Mouse (Mus musculus): Measurements from ENCODE around the gene Gm4737. TPM values are rescaled to one million over a fixed set of nuclear protein-coding genes. Genes with fewer than 3 reads are reported as not detected.
"Not testable (repeated sequence)": the region's sequence is repeated elsewhere in the genome, so short reads cannot be mapped to it uniquely, and the experiment has no call there.

Gm4737 gene
- 4.4 and 5.6 TPM in 2 replicates for polyA plus RNA-seq (2014; fragmentation: Nextera tagmentation; extraction: Ambion mirVana)

DNA sequence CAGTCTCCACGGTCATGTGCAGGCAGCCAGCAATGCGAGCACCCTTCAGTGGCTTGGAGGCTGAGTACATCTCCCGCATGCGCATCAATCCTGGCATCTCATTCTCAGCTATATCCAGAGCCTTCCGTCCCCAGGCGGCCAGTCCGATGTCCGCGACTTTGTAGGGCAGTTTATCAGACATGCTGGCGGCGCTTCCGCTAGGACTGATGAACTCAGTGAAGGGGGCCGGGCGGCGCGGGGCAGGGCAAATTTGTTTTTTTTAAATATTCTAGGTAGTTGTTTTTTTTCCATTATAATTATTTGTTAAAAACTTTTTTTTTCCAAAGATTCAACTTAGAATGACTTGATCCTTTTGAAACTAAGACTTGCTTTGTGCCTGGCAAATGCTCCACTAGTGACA is at the start of gene Gm4737:
Gene Gm4737, minus strand, starts transcription at position 246 of the 400 bp plus-strand sequence.
- not testable (repeated sequence) for DNase-seq; H3K4me1 ChIP-seq (ENCODE audit: insufficient read depth); H3K36me3 ChIP-seq (ENCODE audit: insufficient read depth); H3K4me3 ChIP-seq (ENCODE audit: low read depth, low read length); ATAC-seq (ENCODE audit: insufficient read depth); H3K27me3 ChIP-seq (ENCODE audit: insufficient read depth, low read length); H3K9me3 ChIP-seq (ENCODE audit: low read depth, low read length); H3K4me2 ChIP-seq; H3K27ac ChIP-seq (ENCODE audit: low read depth); H3K9ac ChIP-seq
- WGBS, result 96% methylated on average over 9 of the region's 16 CpGs

DNA sequence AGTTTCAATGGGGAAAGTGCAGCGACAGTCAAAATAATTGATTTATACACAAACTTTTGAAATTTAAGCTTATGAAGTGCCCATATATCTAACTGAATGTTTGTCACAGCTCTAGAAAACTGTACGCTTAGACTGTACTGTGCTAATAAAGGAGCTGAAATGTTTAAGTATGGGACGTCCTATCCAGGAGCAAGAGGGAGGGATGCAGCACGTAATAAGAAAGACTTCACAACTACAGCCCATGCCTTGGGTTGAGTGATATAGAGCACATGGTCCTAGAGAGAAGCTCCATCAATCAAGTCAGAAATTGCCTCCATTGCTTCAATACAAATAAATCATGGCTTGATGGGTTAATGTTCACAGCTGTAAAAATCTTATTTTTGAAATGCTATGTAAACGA is 40.9 kb upstream of the Gm4737 start:
- no peak overlapping the region for H3K4me3 ChIP-seq (ENCODE audit: low read depth, low read length)
- no peak overlapping the region for H3K4me2 ChIP-seq
- no peak overlapping the region for H3K27ac ChIP-seq (ENCODE audit: low read depth)
- ATAC-seq (ENCODE audit: insufficient read depth) (no peak), DNase-seq (no peak)
- no peaks in the 10 kb centered on the region for H3K9me3 ChIP-seq (ENCODE audit: low read depth, low read length)
- no peak for TF ChIP-seq CTCF (IDR thresholded peaks at IDR 0.05; ENCODE audit: low read depth)
- no peaks in the 10 kb centered on the region for H3K27me3 ChIP-seq (ENCODE audit: insufficient read depth, low read length)
- H3K36me3 ChIP-seq (ENCODE audit: insufficient read depth), result no peaks in the 10 kb centered on the region
- WGBS, result 59% methylated on average over 5 of the region's 5 CpGs
- no peak overlapping the region for H3K9ac ChIP-seq
- no peaks in the 10 kb centered on the region for H3K4me1 ChIP-seq (ENCODE audit: insufficient read depth)

DNA sequence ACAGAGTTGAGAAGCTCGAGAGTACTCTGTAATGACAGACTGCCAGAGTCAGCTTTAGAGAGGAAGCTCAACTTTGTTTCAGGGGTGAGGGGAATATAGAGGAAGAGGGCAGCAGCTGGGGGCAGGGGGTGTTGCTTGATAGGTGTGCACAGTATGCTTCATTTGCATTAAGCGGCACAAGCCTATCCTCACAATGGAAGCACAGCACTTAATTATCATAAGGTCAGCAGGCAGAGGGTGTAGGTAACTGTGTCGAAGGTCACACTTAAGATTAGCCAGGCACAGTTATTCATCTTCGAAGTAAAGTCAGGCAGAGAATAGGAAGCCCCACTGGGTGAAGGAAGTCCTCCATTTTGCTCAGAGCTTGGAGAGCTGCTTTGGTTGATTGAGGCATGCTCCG is 28.2 kb upstream of the Gm4737 start:
- H3K27me3 ChIP-seq (ENCODE audit: insufficient read depth, low read length), result no peaks in the 10 kb centered on the region
- H3K27ac ChIP-seq (ENCODE audit: low read depth), result no peak overlapping the region
- TF ChIP-seq CTCF (IDR thresholded peaks at IDR 0.05; ENCODE audit: low read depth), result no peak
- no peak overlapping the region for H3K9ac ChIP-seq
- no peaks in the 10 kb centered on the region for H3K9me3 ChIP-seq (ENCODE audit: low read depth, low read length)
- no peak overlapping the region for H3K4me3 ChIP-seq (ENCODE audit: low read depth, low read length)
- ATAC-seq (ENCODE audit: insufficient read depth), result no peak
- DNase-seq, result no peak
- no peak overlapping the region for H3K4me2 ChIP-seq
- H3K4me1 ChIP-seq (ENCODE audit: insufficient read depth), result no peaks in the 10 kb centered on the region
- H3K36me3 ChIP-seq (ENCODE audit: insufficient read depth), result no peaks in the 10 kb centered on the region
- 82% methylated on average over 5 of the region's 5 CpGs for WGBS

DNA sequence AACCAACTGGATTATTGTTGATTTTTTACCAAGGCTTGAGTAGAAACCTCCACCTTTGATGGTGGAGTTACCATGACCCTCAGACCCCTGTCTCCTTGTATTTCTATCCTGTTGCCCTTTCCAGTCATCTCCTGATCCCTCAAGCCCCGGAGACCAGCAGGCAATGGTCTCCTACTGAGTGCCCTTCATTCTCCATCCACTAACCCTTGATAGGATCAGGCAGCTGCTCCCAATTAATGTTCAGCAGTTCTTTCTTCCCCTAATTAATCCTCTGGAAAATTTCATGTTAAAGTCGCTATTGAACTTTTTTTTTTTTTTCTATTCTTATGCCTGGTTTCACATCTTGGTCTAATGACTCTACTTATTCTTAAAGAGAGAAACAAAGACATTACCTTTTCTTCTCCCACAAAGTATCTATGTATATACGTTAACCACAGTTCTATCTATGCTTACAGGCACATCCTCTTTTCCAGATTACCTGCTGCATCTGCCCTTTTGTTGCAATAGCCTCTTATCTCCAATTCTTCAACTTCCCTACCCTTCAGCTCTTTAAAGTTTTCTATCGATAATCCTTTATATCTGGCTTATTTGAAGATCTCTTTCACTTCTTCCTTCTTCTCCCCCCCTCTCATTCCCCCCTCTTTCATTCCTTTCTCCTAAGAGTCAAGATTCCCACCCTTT is 23.4 kb upstream of the Gm4737 start:
- ATAC-seq (ENCODE audit: insufficient read depth), result no peak
- Histone ChIP-seq H3K4me3 (ENCODE audit: low read depth, low read length) (no peak overlapping the region), H3K9ac (no peak overlapping the region), H3K27ac (ENCODE audit: low read depth) (no peak overlapping the region), H3K4me1 (ENCODE audit: insufficient read depth) (no peaks in the 10 kb centered on the region), H3K36me3 (ENCODE audit: insufficient read depth) (no peaks in the 10 kb centered on the region), H3K9me3 (ENCODE audit: low read depth, low read length) (no peaks in the 10 kb centered on the region), H3K4me2 (no peak overlapping the region), H3K27me3 (ENCODE audit: insufficient read depth, low read length) (no peaks in the 10 kb centered on the region)
- 66% methylated on average over 4 of the region's 4 CpGs for WGBS
- TF ChIP-seq CTCF (IDR thresholded peaks at IDR 0.05; ENCODE audit: low read depth), result no peak
- no peak for DNase-seq

DNA sequence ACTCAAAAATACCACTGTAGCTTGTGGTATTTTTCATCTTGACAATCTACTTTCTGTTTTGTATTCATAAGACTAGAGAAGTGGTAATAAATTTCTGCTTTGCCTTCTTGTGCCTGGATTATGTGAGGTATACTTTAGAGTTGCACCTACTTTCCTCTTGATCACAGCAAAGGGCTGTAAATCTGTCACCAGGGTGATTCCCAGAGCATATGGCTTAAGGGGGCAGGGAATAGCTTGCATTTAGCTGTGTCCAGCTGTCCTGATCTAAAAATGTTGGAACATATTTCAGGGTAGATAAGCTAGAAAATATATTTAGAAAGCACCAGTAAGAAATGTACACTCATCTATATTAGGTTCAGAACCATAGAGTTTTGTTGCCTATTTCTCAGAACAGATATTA is 18.2 kb upstream of the Gm4737 start:
- H3K4me1 ChIP-seq (ENCODE audit: insufficient read depth), result no peaks in the 10 kb centered on the region
- H3K9me3 ChIP-seq (ENCODE audit: low read depth, low read length), result no peaks in the 10 kb centered on the region
- no peak overlapping the region for H3K4me3 ChIP-seq (ENCODE audit: low read depth, low read length)
- H3K27ac ChIP-seq (ENCODE audit: low read depth), result no peak overlapping the region
- no peak for TF ChIP-seq CTCF (IDR thresholded peaks at IDR 0.05; ENCODE audit: low read depth)
- H3K36me3 ChIP-seq (ENCODE audit: insufficient read depth), result no peaks in the 10 kb centered on the region
- no peak for ATAC-seq (ENCODE audit: insufficient read depth)
- H3K4me2 ChIP-seq, result no peak overlapping the region
- no peak for DNase-seq
- no peaks in the 10 kb centered on the region for H3K27me3 ChIP-seq (ENCODE audit: insufficient read depth, low read length)
- H3K9ac ChIP-seq, result no peak overlapping the region

DNA sequence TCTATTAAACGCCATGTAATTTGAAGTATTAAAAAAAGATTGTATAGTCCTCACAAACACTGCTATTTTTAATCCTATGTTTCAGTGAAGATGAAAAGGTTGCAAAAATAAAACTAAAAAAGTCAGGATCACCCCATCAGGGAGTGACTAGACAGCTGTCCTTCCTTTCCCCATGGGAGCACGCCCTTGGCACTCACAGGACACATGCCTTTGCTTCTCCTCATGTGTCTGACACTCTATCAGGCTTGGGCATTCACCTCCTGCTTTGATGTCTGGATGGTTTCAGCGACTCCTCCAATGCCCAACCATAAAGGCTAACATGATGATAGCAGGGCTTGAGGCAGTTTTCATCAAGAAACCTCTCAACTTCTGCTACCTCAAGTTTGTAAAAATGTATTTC is 12.1 kb upstream of the Gm4737 start:
- Histone ChIP-seq H3K9me3 (ENCODE audit: low read depth, low read length) (no peaks in the 10 kb centered on the region), H3K4me1 (ENCODE audit: insufficient read depth) (no peaks in the 10 kb centered on the region), H3K4me2 (no peak overlapping the region), H3K36me3 (ENCODE audit: insufficient read depth) (no peaks in the 10 kb centered on the region), H3K27ac (ENCODE audit: low read depth) (no peak overlapping the region), H3K4me3 (ENCODE audit: low read depth, low read length) (no peak overlapping the region), H3K27me3 (ENCODE audit: insufficient read depth, low read length) (no peaks in the 10 kb centered on the region), H3K9ac (no peak overlapping the region)
- 66% methylated on average over 3 of the region's 3 CpGs for WGBS
- no peak for ATAC-seq (ENCODE audit: insufficient read depth)
- no peak for DNase-seq
- TF ChIP-seq CTCF (IDR thresholded peaks at IDR 0.05; ENCODE audit: low read depth), result no peak

DNA sequence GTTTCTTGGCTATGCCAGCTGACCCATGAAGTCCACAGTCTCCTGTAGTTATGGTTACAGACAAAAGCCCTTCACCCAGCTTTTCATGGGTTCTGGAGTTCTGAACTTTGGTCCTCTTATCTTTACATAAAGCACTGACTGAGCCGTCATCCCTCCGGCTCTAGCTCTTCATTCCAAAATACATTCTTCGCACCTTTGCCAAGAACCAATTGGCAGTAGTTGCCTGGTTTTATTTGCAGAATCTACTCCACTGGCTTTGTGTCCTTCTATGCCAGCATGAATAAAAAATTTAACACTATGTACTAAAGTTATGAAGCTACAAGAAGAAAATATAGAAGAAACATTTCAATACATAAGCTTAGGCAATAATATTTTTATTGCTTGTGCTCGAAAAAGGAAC is 10.4 kb upstream of the Gm4737 start:
- 68% methylated on average over 4 of the region's 4 CpGs for WGBS
- no peaks in the 10 kb centered on the region for H3K27me3 ChIP-seq (ENCODE audit: insufficient read depth, low read length)
- no peak for TF ChIP-seq CTCF (IDR thresholded peaks at IDR 0.05; ENCODE audit: low read depth)
- no peak overlapping the region for H3K9ac ChIP-seq
- no peaks in the 10 kb centered on the region for H3K4me1 ChIP-seq (ENCODE audit: insufficient read depth)
- no peaks in the 10 kb centered on the region for H3K36me3 ChIP-seq (ENCODE audit: insufficient read depth)
- no peak for ATAC-seq (ENCODE audit: insufficient read depth)
- H3K4me3 ChIP-seq (ENCODE audit: low read depth, low read length), result no peak overlapping the region
- H3K27ac ChIP-seq (ENCODE audit: low read depth), result no peak overlapping the region
- H3K4me2 ChIP-seq, result no peak overlapping the region
- DNase-seq, result no peak
- no peaks in the 10 kb centered on the region for H3K9me3 ChIP-seq (ENCODE audit: low read depth, low read length)

DNA sequence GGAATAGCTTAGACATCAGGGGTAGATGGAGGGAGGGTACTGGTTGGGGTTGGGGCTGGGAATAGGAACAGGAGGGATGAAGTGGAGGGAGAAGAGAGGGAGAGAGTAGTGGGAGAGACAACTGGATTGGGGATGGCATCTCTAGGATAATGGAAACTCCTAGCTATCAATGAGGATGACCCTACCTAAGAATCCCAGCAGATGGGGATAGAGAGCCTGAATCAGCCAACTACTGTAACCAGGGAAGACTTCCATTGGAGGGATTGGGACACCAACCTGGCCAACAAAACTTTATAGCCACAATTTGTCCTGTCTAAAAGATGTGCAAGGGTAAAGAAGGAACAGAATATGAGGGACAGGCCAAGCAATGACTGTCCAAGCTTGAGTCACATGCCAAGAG is 3.7 kb downstream of the Gm4737 start:
- ATAC-seq (ENCODE audit: insufficient read depth) (no peak), DNase-seq (peak; percentile 11)
- Histone ChIP-seq H3K9ac (no peak overlapping the region), H3K4me3 (ENCODE audit: low read depth, low read length) (no peak overlapping the region), H3K4me2 (no peak overlapping the region), H3K4me1 (ENCODE audit: insufficient read depth) (no peaks in the 10 kb centered on the region), H3K9me3 (ENCODE audit: low read depth, low read length) (no peaks in the 10 kb centered on the region), H3K27me3 (ENCODE audit: insufficient read depth, low read length) (no peaks in the 10 kb centered on the region), H3K36me3 (ENCODE audit: insufficient read depth) (no peaks in the 10 kb centered on the region), H3K27ac (ENCODE audit: low read depth) (no peak overlapping the region)
- TF ChIP-seq CTCF (IDR thresholded peaks at IDR 0.05; ENCODE audit: low read depth), result peak; percentile 17; the same call in 1 of the 2 replicates
